Mouse (Mus musculus) liver, adult 10 weeks (tissue): ENCODE data around the gene Cela2a. TPM values are rescaled to one million over a fixed set of nuclear protein-coding genes. Genes with fewer than 3 reads are reported as not detected.

ENCODE experiments used
- polyA plus RNA-seq: library from polyadenylated mRNA; stranded (reverse); fragments of 350-450 nt; fragmentation: Illumina TruSeq; extraction: RNeasy Lipid Tissue Mini Kit (QIAGEN cat#74804); gene quantifications from one replicate; pipeline ENCODE4 v1.2.3, GENCODE M21; 2014; ENCODE audit warnings: low read depth, low replicate concordance

Gene Cela2a
- polyA plus RNA-seq, result not detected

DNA sequence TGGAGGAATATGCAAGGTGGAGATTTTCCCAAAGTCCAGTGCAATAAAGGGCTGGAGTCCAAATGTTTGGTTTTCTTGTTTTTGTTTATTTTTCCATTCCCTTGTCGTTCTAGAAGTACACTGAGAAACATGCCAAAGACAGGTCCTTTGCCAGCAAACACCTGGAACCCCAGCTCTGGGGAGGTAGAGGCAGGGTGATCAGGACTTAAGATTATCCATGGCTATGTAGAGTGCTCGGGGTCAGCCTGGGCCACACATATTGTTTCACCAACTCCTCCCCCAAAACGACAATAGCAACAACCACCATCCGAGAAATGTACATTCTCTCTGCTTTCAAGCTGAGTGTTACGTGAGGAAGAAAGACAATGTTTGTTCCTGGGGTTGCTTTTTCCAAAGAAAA lies at the start of gene Cela2a:
Gene Cela2a, minus strand, starts transcription at position 101 of the 400 bp plus-strand sequence.

DNA sequence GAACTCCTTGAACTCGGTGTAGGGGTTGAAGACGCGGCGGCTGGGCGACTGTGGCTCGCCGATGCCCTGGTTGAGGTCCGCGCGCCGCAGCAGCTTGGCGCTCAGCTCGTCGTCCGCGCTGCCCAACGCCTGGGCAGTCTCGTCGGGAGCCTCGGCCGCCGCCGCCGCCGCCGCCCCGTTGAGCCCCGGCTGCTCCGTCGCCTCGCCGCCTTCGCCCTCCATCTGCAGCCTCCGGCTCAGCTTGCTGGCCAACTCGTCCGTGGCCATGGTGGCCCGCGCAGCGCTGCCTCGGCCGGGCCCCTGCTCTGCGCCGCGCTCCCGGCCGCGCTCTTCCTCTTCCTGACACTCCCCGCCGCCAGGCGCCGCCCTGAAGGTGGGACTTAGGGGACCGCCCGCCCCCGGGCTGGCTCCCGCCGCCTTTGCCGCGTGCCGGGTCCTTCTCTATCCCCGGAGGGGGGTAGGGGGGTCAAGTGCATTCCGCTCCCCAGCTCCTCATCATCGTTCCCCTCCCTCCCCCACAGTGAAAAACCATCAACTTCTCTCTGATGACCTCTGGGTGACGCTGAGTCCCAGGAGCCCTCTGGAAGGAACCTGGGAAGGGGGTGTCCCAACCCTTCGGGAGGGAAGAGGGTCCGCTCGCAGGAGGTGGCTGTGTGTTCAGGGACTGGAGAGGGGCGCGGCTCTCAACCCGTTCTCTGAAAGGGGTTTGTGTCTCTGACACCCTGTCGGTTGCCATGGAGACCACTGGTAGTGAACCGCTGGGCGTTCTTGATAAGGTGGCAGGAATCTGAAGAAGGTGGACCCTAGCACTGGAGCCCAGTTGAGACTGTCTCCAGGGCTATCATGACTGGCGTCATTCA lies 48.9 kb upstream of the Cela2a start, which contains the start of gene Efhd2:
Gene Efhd2, minus strand, starts transcription at position 320 of the 860 bp plus-strand sequence.

DNA sequence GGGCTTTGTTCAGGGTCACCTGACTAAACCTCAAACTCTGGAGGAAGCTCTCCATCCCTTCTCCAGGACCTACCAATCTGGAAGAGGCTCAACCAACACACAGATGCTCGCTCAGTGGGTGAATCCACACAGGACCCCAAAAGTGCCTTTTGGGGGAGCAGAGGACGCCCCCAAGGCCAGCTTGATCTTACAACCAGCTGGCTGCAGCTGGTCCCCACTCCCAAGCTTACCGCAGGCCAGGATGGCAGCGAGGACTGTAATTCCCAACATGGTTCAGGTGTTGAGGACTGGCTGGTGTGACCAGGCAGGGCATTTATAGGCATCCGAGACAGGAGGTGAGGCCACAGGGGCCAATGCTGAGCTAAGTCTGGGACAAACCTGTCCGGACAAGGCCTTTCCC lies 20.0 kb upstream of the Cela2a start, which contains the start of gene Ctrc:
Gene Ctrc, minus strand, starts transcription at position 361 of the 400 bp plus-strand sequence.

DNA sequence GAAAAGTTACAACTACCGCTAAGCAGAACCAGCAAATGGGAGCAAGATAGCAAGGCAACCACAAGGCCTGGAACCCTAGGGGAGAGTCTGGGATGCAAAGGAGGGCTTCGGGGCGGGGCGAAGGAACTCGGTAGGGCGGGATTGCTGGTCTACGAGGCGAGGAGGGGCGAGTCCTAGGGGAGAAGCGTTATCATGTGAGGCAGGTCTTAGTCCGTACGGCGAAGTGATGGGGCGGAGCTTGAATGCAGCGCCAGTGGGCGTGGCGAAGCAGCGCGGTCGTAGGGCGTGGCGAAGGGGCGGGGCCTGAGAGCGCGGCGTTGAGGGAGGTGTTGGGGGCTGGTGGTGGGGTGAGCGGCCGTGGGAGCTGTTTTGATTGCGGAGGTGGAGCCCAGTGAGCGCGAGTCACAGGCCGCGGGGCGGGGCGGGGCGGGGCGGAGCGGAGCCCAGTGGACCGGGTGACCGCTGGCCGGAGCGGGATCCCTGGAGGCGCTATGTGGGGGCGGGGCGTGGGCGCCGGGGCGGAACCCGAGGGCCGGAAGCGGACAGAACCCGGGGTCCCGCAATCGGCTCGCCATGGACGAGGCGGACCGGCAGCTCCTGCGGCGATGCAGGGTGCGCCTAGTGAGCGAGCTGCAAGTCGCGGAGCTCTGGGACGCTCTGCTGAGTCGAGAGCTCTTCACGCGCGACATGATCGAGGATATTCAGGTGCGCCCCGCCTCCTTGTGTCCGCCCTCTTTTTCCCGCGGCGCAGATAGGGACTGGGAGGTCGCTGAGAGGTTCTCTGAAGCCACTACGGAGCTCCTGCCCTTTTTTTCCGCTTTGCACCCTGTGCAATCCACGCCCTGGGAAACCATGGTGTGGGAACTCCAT lies 32.4 kb downstream of the Cela2a start, which contains the start of gene Casp9:
Gene Casp9, plus strand, starts transcription at position 331 of the 870 bp plus-strand sequence.

DNA sequence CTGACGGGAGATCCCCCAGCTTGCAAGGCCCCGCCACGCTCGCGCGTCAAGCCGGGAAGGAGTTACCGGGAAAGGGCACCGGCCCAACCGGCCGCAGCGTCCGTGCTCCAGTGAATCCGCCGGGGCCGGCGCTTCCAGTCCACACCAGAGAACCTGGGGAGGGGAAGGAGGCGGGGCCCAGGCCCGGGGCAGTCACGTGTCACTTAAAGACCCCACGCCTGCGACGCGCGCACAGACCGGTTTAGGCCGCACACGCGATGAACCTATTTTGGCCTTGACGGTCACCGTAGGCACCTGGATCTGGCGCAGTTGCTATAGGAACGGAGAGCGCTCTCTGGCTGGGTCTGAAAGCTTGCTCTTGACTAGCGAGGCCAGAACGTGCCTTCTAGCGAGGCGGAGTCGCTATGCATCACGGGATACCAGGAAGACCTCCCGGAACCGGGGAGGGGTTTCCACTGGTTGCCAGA lies 35.4 kb downstream of the Cela2a start, which contains the start of gene Dnajc16:
Gene Dnajc16, minus strand, starts transcription at position 408 of the 467 bp plus-strand sequence.

Other genes with a start within 250 kb of the Cela2a start
- gene Fblim1, start 220.1 kb downstream of the Cela2a start, polyA plus RNA-seq, result 0.48 TPM
- 1.1 TPM for gene Tmem82, start 207.5 kb downstream of the Cela2a start, polyA plus RNA-seq
- gene Slc25a34, start 202.3 kb downstream of the Cela2a start, polyA plus RNA-seq, result 0.42 TPM
- 0.69 TPM for gene Plekhm2, start 161.3 kb downstream of the Cela2a start, polyA plus RNA-seq
- 5.0 TPM for gene Rsc1a1, start 140.6 kb downstream of the Cela2a start, polyA plus RNA-seq
- gene Ddi2, start 102.7 kb downstream of the Cela2a start, polyA plus RNA-seq, result 60.2 TPM
- 25.5 TPM for gene Agmat, start 79.5 kb downstream of the Cela2a start, polyA plus RNA-seq
- gene Dnajc16, start 35.2 kb downstream of the Cela2a start, polyA plus RNA-seq, result 2.8 TPM
- gene Casp9, start 32.5 kb downstream of the Cela2a start, polyA plus RNA-seq, result 7.8 TPM
- gene Ctrc, start 20.2 kb upstream of the Cela2a start, polyA plus RNA-seq, result not detected
- gene Efhd2, start 48.8 kb upstream of the Cela2a start, polyA plus RNA-seq, result 2.0 TPM
- 0.82 TPM for gene Fhad1, start 188.9 kb upstream of the Cela2a start, polyA plus RNA-seq